In the genomic region with DNA sequence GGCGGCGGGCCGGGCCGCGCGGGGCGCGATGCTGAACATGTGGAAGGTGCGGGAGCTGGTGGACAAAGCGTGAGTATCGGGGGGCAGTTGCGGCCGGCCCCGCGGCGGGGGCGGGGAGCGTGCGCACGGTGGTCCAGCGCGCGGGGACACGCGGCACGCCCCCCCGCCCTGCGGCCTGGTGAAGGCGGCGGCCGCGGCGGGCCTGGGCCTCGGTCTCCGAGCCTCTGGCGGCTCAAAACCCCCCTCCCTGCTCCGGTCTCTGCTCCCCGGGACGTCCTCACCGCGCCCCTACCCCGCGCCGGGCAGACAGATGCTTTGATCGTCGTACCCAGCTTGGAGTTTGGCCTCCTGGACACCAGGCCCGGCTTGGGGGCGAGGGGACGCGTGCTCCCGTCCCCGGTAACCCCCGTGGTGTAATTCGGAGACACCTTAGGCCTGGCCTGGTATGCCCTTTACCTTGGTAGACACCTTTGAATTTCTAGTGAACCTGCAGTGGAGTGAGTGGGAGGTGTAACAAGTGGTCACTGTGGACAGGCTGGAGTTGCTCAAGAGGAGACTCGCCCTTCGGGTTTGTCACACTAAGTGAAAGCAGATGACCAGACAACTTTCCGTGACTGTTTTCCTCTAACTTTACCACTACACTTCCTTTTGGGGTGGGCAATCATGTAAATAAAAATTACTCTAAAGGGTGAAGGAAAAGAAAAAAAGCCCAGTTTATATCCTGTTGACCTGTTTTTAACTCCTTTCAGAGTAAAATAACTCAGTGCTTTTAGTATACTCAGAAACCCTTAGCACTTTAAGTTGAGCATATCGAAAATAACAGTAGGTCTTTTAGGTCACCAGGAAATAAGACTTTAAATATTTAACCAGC, we compare ENCODE assay signal across 8 mouse cellular contexts. TPM values are rescaled to one million over a fixed set of nuclear protein-coding genes. Genes with fewer than 3 reads are reported as not detected.
DNase-seq lines count a peak whose midpoint lies in the region; ATAC-seq and TF ChIP-seq lines count a peak whose summit lies in the region.

No protein-coding gene starts in this region.

- no peak for TF ChIP-seq CTCF in ES-Bruce4 (IDR thresholded peaks at IDR 0.05; ENCODE audit: low read depth, low read length)

- ATAC-seq in heart, embryonic 14.5 days (ENCODE audit: insufficient number of reproducible peaks, insufficient read depth, low FRiP score, low read depth): peak; percentile 69

- no peak overlapping the region for H3K27ac ChIP-seq in ES-Bruce4 (ENCODE audit: insufficient read depth, low read length)
- H3K27ac ChIP-seq in embryonic facial prominence, embryonic 10.5 days (replicated peaks): peak overlapping the region; percentile 96
- peak overlapping the region; percentile 53 to 75 for H3K27ac ChIP-seq in heart, embryonic 14.5 days (replicated peaks in 1 of 2; ENCODE audit: control insufficient read depth in 1 of 2, insufficient read depth in 1 of 2, low read depth in 2 of 2, low read length in 2 of 2)

- no peaks in the 10 kb centered on the region for H3K27me3 ChIP-seq in ES-Bruce4 (ENCODE audit: control insufficient read depth, insufficient read depth, low read length, poor library complexity, severe bottlenecking)
- H3K27me3 ChIP-seq in embryonic facial prominence, embryonic 10.5 days (replicated peaks; ENCODE audit: low read depth, poor library complexity, severe bottlenecking): no peaks in the 10 kb centered on the region
- H3K27me3 ChIP-seq in heart, embryonic 14.5 days (ENCODE audit: control insufficient read depth, insufficient read depth, low read length): no peaks in the 10 kb centered on the region

- H3K4me3 ChIP-seq in ES-Bruce4 (ENCODE audit: low read depth, low read length): peak overlapping the region; percentile 78
- peak overlapping the region; percentile 99 for H3K4me3 ChIP-seq in embryonic facial prominence, embryonic 10.5 days
- peak overlapping the region; percentile 82 to 89 for H3K4me3 ChIP-seq in heart, embryonic 14.5 days (ENCODE audit: control insufficient read depth in 1 of 2, insufficient read depth in 1 of 2, low read depth in 1 of 2, low read length in 2 of 2)

- peaks cover 13% of the 10 kb centered on the region for H3K36me3 ChIP-seq in ES-Bruce4 (ENCODE audit: control insufficient read depth, insufficient read depth, low read length, poor library complexity, severe bottlenecking)
- peaks cover 31% of the 10 kb centered on the region for H3K36me3 ChIP-seq in embryonic facial prominence, embryonic 10.5 days (replicated peaks)
- peaks cover 21% of the 10 kb centered on the region for H3K36me3 ChIP-seq in heart, embryonic 14.5 days (ENCODE audit: control insufficient read depth, insufficient read depth, low read length)

- no peaks in the 10 kb centered on the region for H3K4me1 ChIP-seq in ES-Bruce4 (ENCODE audit: control insufficient read depth, insufficient read depth, low read length)
- peaks cover 37% of the 10 kb centered on the region for H3K4me1 ChIP-seq in embryonic facial prominence, embryonic 10.5 days
- peaks cover 6 to 42% of the 10 kb centered on the region in 2 experiments for H3K4me1 ChIP-seq in heart, embryonic 14.5 days (ENCODE audit: control insufficient read depth in 2 of 2, insufficient read depth in 2 of 2, low read length in 2 of 2)

- H3K4me2 ChIP-seq in heart, embryonic 14.5 days (ENCODE audit: low read length): peak overlapping the region; percentile 83

- peak; percentile 50 to 63 for DNase-seq in B cell, adult 2 months
- DNase-seq in embryonic facial prominence, embryonic 10.5 days (ENCODE audit: low spot score): peak; percentile 63
- peak; percentile 35 to 68 for DNase-seq in kidney, postnatal 25 days
- peak; percentile 25 for DNase-seq in mesoderm, embryonic 11.5 days (ENCODE audit: low read depth, low spot score)
- DNase-seq in spleen, postnatal 36 days (ENCODE audit: low spot score in 2 of 2): peak; percentile 24 to 46
- no peak for DNase-seq in cerebellum, postnatal 4 days (ENCODE audit: low spot score in 2 of 2)

- no peak for TF ChIP-seq POLR2A in ES-Bruce4 (IDR thresholded peaks at IDR 0.05; ENCODE audit: insufficient read depth, low read length)

- WGBS in embryonic facial prominence, embryonic 10.5 days: 2% methylated on average over 58 of the region's 58 CpGs
- WGBS in heart, embryonic 14.5 days: 2% methylated on average over 57 of the region's 58 CpGs

- peak overlapping the region; percentile 85 for H3K9ac ChIP-seq in ES-Bruce4 (ENCODE audit: low read depth, poor library complexity, severe bottlenecking)
- peak overlapping the region; percentile 96 for H3K9ac ChIP-seq in heart, embryonic 14.5 days (ENCODE audit: low read length)

- no peak for TF ChIP-seq EP300 in ES-Bruce4 (IDR thresholded peaks at IDR 0.05; ENCODE audit: insufficient read depth, low read depth, low read length)

- no peaks in the 10 kb centered on the region for H3K9me3 ChIP-seq in ES-Bruce4 (replicated peaks; ENCODE audit: control insufficient read depth, insufficient read depth, low read length, poor library complexity, severe bottlenecking)
- no peaks in the 10 kb centered on the region for H3K9me3 ChIP-seq in embryonic facial prominence, embryonic 10.5 days
- no peaks in the 10 kb centered on the region for H3K9me3 ChIP-seq in heart, embryonic 14.5 days (ENCODE audit: control insufficient read depth, low read length)

RNA-seq across cellular contexts. Expression of a gene that starts 0.5 kb away (rescaled TPM):
- polyA plus RNA-seq in ES-Bruce4 (2011; ENCODE audit: insufficient read depth, insufficient read length, low read depth, missing spikeins): 76.2 and 77.6 TPM in 2 replicates
- polyA plus RNA-seq in embryonic facial prominence, embryonic 10.5 days (2016; fragmentation: Nextera tagmentation; extraction: Ambion mirVana): 63.7 and 67.8 TPM in 2 replicates
- polyA plus RNA-seq in heart, embryonic 14.5 days (2014; fragmentation: Nextera tagmentation; extraction: Ambion mirVana): 47.3 and 48.7 TPM in 2 replicates

Comparison
In these comparisons a context has a peak if more than half of its experiments do, and no peak if none do; other contexts are left out.
1. DNase-seq: peak in B cell, adult 2 months (2 of 2), embryonic facial prominence, embryonic 10.5 days (single experiment), kidney, postnatal 25 days (2 of 2), mesoderm, embryonic 11.5 days (single experiment) and spleen, postnatal 36 days (2 of 2); none in cerebellum, postnatal 4 days (0 of 2).
2. Peak in every context shown above with its lines, with median percentiles within 50 percentile points of each other: H3K4me3 ChIP-seq.